In the genomic region with DNA sequence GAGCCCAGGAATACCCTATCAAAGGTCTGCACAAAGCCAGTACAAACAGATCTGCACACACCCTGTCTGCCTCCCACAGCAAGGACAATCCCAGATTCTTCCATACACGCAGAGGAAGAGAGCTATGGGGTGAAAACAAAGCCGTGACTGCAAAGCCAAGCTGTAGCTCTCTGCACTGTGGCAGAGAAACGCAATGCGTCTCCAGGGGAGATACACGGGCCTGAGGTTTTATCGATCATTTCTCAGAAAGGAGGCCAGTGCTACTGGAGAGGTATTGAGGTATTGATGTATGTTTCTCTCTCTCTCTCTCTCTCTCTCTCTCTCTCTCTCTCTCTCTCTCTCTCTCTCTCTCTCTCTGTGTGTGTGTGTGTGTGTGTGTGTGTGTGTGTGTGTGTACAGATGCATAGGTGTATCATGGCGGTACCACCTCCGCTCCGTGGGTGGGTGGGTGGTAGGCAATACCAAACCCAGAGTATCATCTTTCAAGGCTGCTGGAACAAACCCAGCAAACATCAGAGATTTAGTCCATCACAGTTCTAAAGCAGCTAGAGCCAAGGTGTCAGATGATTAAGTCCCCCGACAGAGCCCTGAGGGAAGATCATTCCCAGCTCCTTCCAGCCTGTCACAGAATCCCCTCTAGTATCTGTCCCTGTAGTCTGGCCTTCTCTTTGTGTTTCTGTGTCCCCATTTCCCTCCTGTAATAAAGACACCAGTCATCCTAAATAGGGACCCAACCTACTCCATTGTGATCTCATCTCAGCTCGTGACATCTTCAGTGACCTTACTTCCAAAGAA, we compare ENCODE assay signal across 17 mouse cellular contexts.
DNase-seq lines count a peak whose midpoint lies in the region; ATAC-seq and TF ChIP-seq lines count a peak whose summit lies in the region.
"Had no signal": no experiment of that assay in that cellular context is flagged by ENCODE, and none has a peak within 500 bp of the region (broad histone marks: within the 10 kb centered on the region; RNA-seq: fewer than 3 reads in every experiment).

No protein-coding gene starts in this region.

- H3K4me1 ChIP-seq in neural tube, embryonic 13.5 days (replicated peaks) = peaks cover 23% of the 10 kb centered on the region
- no peaks in the 10 kb centered on the region for H3K4me1 ChIP-seq in embryonic facial prominence, embryonic 14.5 days (ENCODE audit: control insufficient read depth, insufficient read depth, low read length)
- no peaks in the 10 kb centered on the region for H3K4me1 ChIP-seq in hindbrain, postnatal 0 days (ENCODE audit: insufficient read depth, low read length)
- H3K4me1 ChIP-seq: liver, embryonic 12.5 days; lung, embryonic 15.5 days had no signal

- no peak overlapping the region for H3K4me3 ChIP-seq in neural tube, embryonic 13.5 days
- H3K4me3 ChIP-seq in embryonic facial prominence, embryonic 14.5 days (ENCODE audit: low read depth, low read length) = no peak overlapping the region
- H3K4me3 ChIP-seq in hindbrain, postnatal 0 days (ENCODE audit: low read length) = no peak overlapping the region
- H3K4me3 ChIP-seq: heart, adult 2 months; left cerebral cortex, adult 2 months; liver, embryonic 12.5 days; lung, embryonic 15.5 days had no signal

- no peak overlapping the region for H3K4me2 ChIP-seq in neural tube, embryonic 13.5 days
- no peak overlapping the region for H3K4me2 ChIP-seq in embryonic facial prominence, embryonic 14.5 days (ENCODE audit: low read depth, low read length)
- H3K4me2 ChIP-seq in hindbrain, postnatal 0 days (ENCODE audit: low read depth, low read length) = no peak overlapping the region
- H3K4me2 ChIP-seq: liver, embryonic 12.5 days; lung, embryonic 15.5 days had no signal

- no peaks in the 10 kb centered on the region for H3K9me3 ChIP-seq in neural tube, embryonic 13.5 days
- no peaks in the 10 kb centered on the region for H3K9me3 ChIP-seq in embryonic facial prominence, embryonic 14.5 days (ENCODE audit: control insufficient read depth, low read length)
- H3K9me3 ChIP-seq in hindbrain, postnatal 0 days (ENCODE audit: low read length) = no peaks in the 10 kb centered on the region
- H3K9me3 ChIP-seq: liver, embryonic 12.5 days; lung, embryonic 15.5 days had no signal

- TF ChIP-seq CTCF in hindbrain, postnatal 0 days (IDR thresholded peaks at IDR 0.05; ENCODE audit: low read depth) = no peak

- peak overlapping the region; percentile 80 for H3K27ac ChIP-seq in neural tube, embryonic 13.5 days (replicated peaks)
- H3K27ac ChIP-seq in embryonic facial prominence, embryonic 14.5 days (replicated peaks; ENCODE audit: low read depth, low read length) = no peak overlapping the region
- no peak overlapping the region for H3K27ac ChIP-seq in hindbrain, postnatal 0 days
- H3K27ac ChIP-seq: heart, adult 2 months; left cerebral cortex, adult 2 months; liver, embryonic 12.5 days; lung, embryonic 15.5 days; macrophage had no signal

- H3K9ac ChIP-seq in neural tube, embryonic 13.5 days = peak overlapping the region; percentile 41; the same call in 1 of the 2 replicates
- H3K9ac ChIP-seq in embryonic facial prominence, embryonic 14.5 days (ENCODE audit: low read depth, low read length) = no peak overlapping the region
- H3K9ac ChIP-seq in hindbrain, postnatal 0 days (replicated peaks; ENCODE audit: low read length) = no peak overlapping the region
- H3K9ac ChIP-seq: liver, embryonic 12.5 days; lung, embryonic 15.5 days had no signal

- H3K36me3 ChIP-seq in neural tube, embryonic 13.5 days = no peaks in the 10 kb centered on the region
- H3K36me3 ChIP-seq in embryonic facial prominence, embryonic 14.5 days (ENCODE audit: control insufficient read depth, insufficient read depth, low read length) = no peaks in the 10 kb centered on the region
- no peaks in the 10 kb centered on the region for H3K36me3 ChIP-seq in hindbrain, postnatal 0 days (ENCODE audit: insufficient read depth, low read length)
- H3K36me3 ChIP-seq: liver, embryonic 12.5 days; lung, embryonic 15.5 days had no signal

- ATAC-seq in neural tube, embryonic 13.5 days (ENCODE audit: low read depth) = 0 out of 2 replicates have a peak, but pooled peaks have one; percentile 12
- 0 out of 2 replicates have a peak, but pooled peaks have one; percentile 47 for ATAC-seq in embryonic facial prominence, embryonic 14.5 days (ENCODE audit: low read depth)
- ATAC-seq in hindbrain, postnatal 0 days = peak; percentile 58; the same call in 1 of the 2 replicates
- ATAC-seq: liver, embryonic 12.5 days had no signal

- WGBS in neural tube, embryonic 13.5 days = 56% methylated on average over 11 of the region's 11 CpGs
- WGBS in embryonic facial prominence, embryonic 14.5 days = 47% methylated on average over 11 of the region's 11 CpGs
- 49% methylated on average over 11 of the region's 11 CpGs for WGBS in hindbrain, postnatal 0 days

- H3K27me3 ChIP-seq in neural tube, embryonic 13.5 days = no peaks in the 10 kb centered on the region
- no peaks in the 10 kb centered on the region for H3K27me3 ChIP-seq in embryonic facial prominence, embryonic 14.5 days (replicated peaks; ENCODE audit: control insufficient read depth, insufficient read depth, low read length)
- H3K27me3 ChIP-seq in hindbrain, postnatal 0 days (ENCODE audit: insufficient read depth, low read length) = no peaks in the 10 kb centered on the region
- H3K27me3 ChIP-seq: liver, embryonic 12.5 days; lung, embryonic 15.5 days had no signal

- no peak for DNase-seq in neural tube, embryonic 10.5 days (ENCODE audit: extremely low spot score, low spot score)
- no peak for DNase-seq in embryonic facial prominence, embryonic 14.5 days (ENCODE audit: low spot score)
- peak; percentile 28 for DNase-seq in hindbrain, postnatal 0 days (ENCODE audit: low spot score)
- no peak for DNase-seq in layer of hippocampus, adult 8-10 months (ENCODE audit: low spot score in 2 of 2)
- no peak for DNase-seq in c-Kit-positive CD71-positive TER-119-positive erythroid progenitor cells, embryonic 14.5 days (ENCODE audit: low spot score)
- no peak for DNase-seq in adrenal gland, postnatal 10 days
- DNase-seq: cerebellum, adult 11 months; cerebellum, postnatal 14 days; heart, adult 2 months; kidney, adult 18-20 months; kidney, postnatal 10 days; thymus, postnatal 4 days had no signal
